Mouse (Mus musculus): ENCODE results near the gene Raver1. TPM values are rescaled to one million over a fixed set of nuclear protein-coding genes. Genes with fewer than 3 reads are reported as not detected.
A peak's percentile ranks its signal among the peaks of the same experiment; 100 is the strongest.

Gene Raver1
- polyA plus RNA-seq, 1 experiment from 2014 or later: 65.4 TPM

- Histone ChIP-seq H3K4me2 (peak overlapping the region; percentile 50; the same call in 1 of the 2 replicates), H3K9ac (no peak overlapping the region), H3K4me3 (no peak overlapping the region), H3K27ac (no peak overlapping the region), H3K9me3 (no peaks in the 10 kb centered on the region), H3K4me1 (peaks cover 59% of the 10 kb centered on the region), H3K36me3 (no peaks in the 10 kb centered on the region), H3K27me3 (peaks cover 13% of the 10 kb centered on the region)
- ATAC-seq (ENCODE audit: borderline replicate concordance, extremely low read depth, low FRiP score, low TSS enrichment): no peak
- 58% methylated on average over 8 of the region's 8 CpGs for WGBS
These were observed 64.0 kb downstream of the Raver1 start for GRCm38 (mm10) chr9:21027774-21028290.

DNA sequence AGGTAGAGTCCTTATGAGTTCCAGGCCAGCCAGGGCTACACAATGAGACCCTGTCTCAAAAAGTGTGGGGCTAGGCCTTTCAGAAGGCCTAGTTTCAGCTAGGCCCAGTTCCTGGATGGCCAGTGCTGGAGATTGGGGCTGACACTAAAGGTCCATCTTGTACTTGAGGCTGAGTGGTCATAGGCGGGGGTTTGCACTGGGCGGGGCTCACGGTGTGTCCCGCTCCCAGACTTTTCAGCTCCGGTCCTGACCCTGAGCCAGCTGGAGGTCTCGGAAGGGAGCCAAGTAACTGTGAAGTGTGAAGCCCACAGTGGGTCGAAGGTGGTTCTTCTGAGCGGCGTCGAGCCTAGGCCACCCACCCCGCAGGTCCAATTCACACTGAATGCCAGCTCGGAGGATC lies 65.0 kb downstream of the Raver1 start:
- Histone ChIP-seq H3K27ac (peak overlapping the region; percentile 93; the same call in 1 of the 2 replicates), H3K9ac (peak overlapping the region; percentile 10)

DNA sequence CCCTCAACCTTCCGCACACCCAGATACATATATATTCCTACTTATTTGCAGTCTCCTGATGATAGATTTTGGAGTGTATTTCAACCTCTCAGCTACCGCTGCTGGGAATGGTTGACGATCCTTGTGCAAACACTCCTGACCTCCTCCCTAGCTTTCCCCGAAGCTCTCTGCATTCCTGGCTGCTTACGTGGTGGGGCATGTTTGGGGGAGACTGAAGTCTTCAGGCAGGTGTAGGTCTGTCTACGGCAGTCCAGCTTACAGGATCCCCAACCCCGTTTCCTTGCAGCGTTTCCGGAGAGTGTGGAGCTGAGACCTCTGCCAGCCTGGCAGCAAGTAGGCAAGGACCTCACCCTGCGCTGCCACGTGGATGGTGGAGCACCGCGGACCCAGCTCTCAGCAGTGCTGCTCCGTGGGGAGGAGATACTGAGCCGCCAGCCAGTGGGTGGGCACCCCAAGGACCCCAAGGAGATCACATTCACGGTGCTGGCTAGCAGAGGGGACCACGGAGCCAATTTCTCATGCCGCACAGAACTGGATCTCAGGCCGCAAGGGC lies 66.5 kb downstream of the Raver1 start:
- Histone ChIP-seq H3K36me3 (no peaks in the 10 kb centered on the region; the same call in 1 of the 2 replicates), H3K4me2 (peak overlapping the region; percentile 50), H3K9ac (peak overlapping the region; percentile 10; the same call in 1 of the 2 replicates), H3K4me1 (peaks cover 52% of the 10 kb centered on the region), H3K9me3 (no peaks in the 10 kb centered on the region), H3K27me3 (no peaks in the 10 kb centered on the region), H3K4me3 (peak overlapping the region; percentile 37), H3K27ac (peak overlapping the region; percentile 93)
- peak; percentile 62 for ATAC-seq (ENCODE audit: borderline replicate concordance, extremely low read depth, low FRiP score, low TSS enrichment)
- 43% methylated on average over 19 of the region's 19 CpGs for WGBS

More for the DNA sequence above, 65.0 kb downstream of the Raver1 start:
- no peaks in the 10 kb centered on the region for H3K36me3 ChIP-seq
- H3K4me3 ChIP-seq: peak overlapping the region; percentile 37
- H3K4me2 ChIP-seq: peak overlapping the region; percentile 50
- 52% methylated on average over 12 of the region's 12 CpGs for WGBS
- no peaks in the 10 kb centered on the region for H3K9me3 ChIP-seq
- peaks cover 59% of the 10 kb centered on the region for H3K4me1 ChIP-seq
- ATAC-seq (ENCODE audit: borderline replicate concordance, extremely low read depth, low FRiP score, low TSS enrichment): no peak
- H3K27me3 ChIP-seq: peaks cover 3% of the 10 kb centered on the region

MicroRNAs encoded within 50 kb of the gene (microRNA counts, 519-probe panel; counts per million panel counts)
- 2,589 counts per million, percentile 60 among the panel's probes with 10 or more counts for microRNA mmu-miR-1900

Small RNA genes lying within 50 kb of the gene (microRNA-seq; reads per million reads assigned to microRNA genes)
- gene Mir1900 (not detected), gene Mir7082 (not detected)

Other genes starting within 250 kb of the Raver1 start
- gene A230050P20Rik, start 223.4 kb downstream of the Raver1 start, polyA plus RNA-seq (2015; fragmentation: Nextera tagmentation; extraction: Ambion mirVana): 15.7 and 18.6 TPM in 2 replicates
- 2.8 and 3.4 TPM in 2 replicates for gene Angptl6, start 212.3 kb downstream of the Raver1 start, polyA plus RNA-seq (2015; fragmentation: Nextera tagmentation; extraction: Ambion mirVana)
- gene Ppan, start 203.8 kb downstream of the Raver1 start, polyA plus RNA-seq (2015; fragmentation: Nextera tagmentation; extraction: Ambion mirVana): 67.3 and 71.3 TPM in 2 replicates
- gene Eif3g, start 193.4 kb downstream of the Raver1 start, polyA plus RNA-seq (2015; fragmentation: Nextera tagmentation; extraction: Ambion mirVana): 281 and 294 TPM in 2 replicates
- 101 and 104 TPM in 2 replicates for gene Dnmt1, start 132.1 kb downstream of the Raver1 start, polyA plus RNA-seq (2015; fragmentation: Nextera tagmentation; extraction: Ambion mirVana)
- 63.4 and 65.2 TPM in 2 replicates for gene S1pr2, start 115.2 kb downstream of the Raver1 start, polyA plus RNA-seq (2015; fragmentation: Nextera tagmentation; extraction: Ambion mirVana)
- 157 and 160 TPM in 2 replicates for gene Mrpl4, start 89.3 kb downstream of the Raver1 start, polyA plus RNA-seq (2015; fragmentation: Nextera tagmentation; extraction: Ambion mirVana)
- gene Icam1, start 76.0 kb downstream of the Raver1 start, polyA plus RNA-seq (2015; fragmentation: Nextera tagmentation; extraction: Ambion mirVana): 55.1 and 57.5 TPM in 2 replicates
- 2.4 and 2.9 TPM in 2 replicates for gene Icam4, start 62.6 kb downstream of the Raver1 start, polyA plus RNA-seq (2015; fragmentation: Nextera tagmentation; extraction: Ambion mirVana)
- gene Icam5, start 59.9 kb downstream of the Raver1 start, polyA plus RNA-seq (2015; fragmentation: Nextera tagmentation; extraction: Ambion mirVana): 0.17 and 0.23 TPM in 2 replicates
- 0.76 and 2.1 TPM in 2 replicates for gene Zglp1, start 24.9 kb downstream of the Raver1 start, polyA plus RNA-seq (2015; fragmentation: Nextera tagmentation; extraction: Ambion mirVana)
- 0.29 and 0.47 TPM in 2 replicates for gene Gm49373, start 18.9 kb downstream of the Raver1 start, polyA plus RNA-seq (2015; fragmentation: Nextera tagmentation; extraction: Ambion mirVana)
- 55.3 and 56.9 TPM in 2 replicates for gene Fdx1l, start 18.4 kb downstream of the Raver1 start, polyA plus RNA-seq (2015; fragmentation: Nextera tagmentation; extraction: Ambion mirVana)
- gene Gm38431, start within 50 bp of the Raver1 start, polyA plus RNA-seq (2015; fragmentation: Nextera tagmentation; extraction: Ambion mirVana): 2.4 and 2.5 TPM in 2 replicates
- 12.7 and 15.6 TPM in 2 replicates for gene Tyk2, start 39.2 kb upstream of the Raver1 start, polyA plus RNA-seq (2015; fragmentation: Nextera tagmentation; extraction: Ambion mirVana)
- 316 and 319 TPM in 2 replicates for gene Cdc37, start 58.0 kb upstream of the Raver1 start, polyA plus RNA-seq (2015; fragmentation: Nextera tagmentation; extraction: Ambion mirVana)
- 8.6 and 9.3 TPM in 2 replicates for gene Pde4a, start 73.7 kb upstream of the Raver1 start, polyA plus RNA-seq (2015; fragmentation: Nextera tagmentation; extraction: Ambion mirVana)
- gene Keap1, start 147.4 kb upstream of the Raver1 start, polyA plus RNA-seq (2015; fragmentation: Nextera tagmentation; extraction: Ambion mirVana): 65.5 and 68.3 TPM in 2 replicates
- gene S1pr5, start 156.4 kb upstream of the Raver1 start, polyA plus RNA-seq (2015; fragmentation: Nextera tagmentation; extraction: Ambion mirVana): 0.10 and 0.15 TPM in 2 replicates
- gene Atg4d, start 173.3 kb upstream of the Raver1 start, polyA plus RNA-seq (2015; fragmentation: Nextera tagmentation; extraction: Ambion mirVana): 38.4 and 42.8 TPM in 2 replicates
- 12.1 and 14.0 TPM in 2 replicates for gene Kri1, start 196.0 kb upstream of the Raver1 start, polyA plus RNA-seq (2015; fragmentation: Nextera tagmentation; extraction: Ambion mirVana)
- gene Cdkn2d, start 199.4 kb upstream of the Raver1 start, polyA plus RNA-seq (2015; fragmentation: Nextera tagmentation; extraction: Ambion mirVana): 50.9 and 52.3 TPM in 2 replicates
- 52.2 and 53.3 TPM in 2 replicates for gene Ap1m2, start 220.3 kb upstream of the Raver1 start, polyA plus RNA-seq (2015; fragmentation: Nextera tagmentation; extraction: Ambion mirVana)
- 129 and 146 TPM in 2 replicates for gene Slc44a2, start 228.7 kb upstream of the Raver1 start, polyA plus RNA-seq (2015; fragmentation: Nextera tagmentation; extraction: Ambion mirVana)